Mouse (Mus musculus) embryonic stem cell, embryonic (primary cell): ENCODE data around the gene Depdc5.

Experiments used
- CTCF ChIA-PET, 4 experiments: fragments of 300-600 bp in 2 of 4; fragments of 350-600 bp in 2 of 4; sonication (Branson Sonifier 250); formaldehyde crosslinking; loops; one replicate each; lab custom pipeline; 2022; ENCODE audit warnings: inconsistent platforms in 2 of 4; lab: Charles Lee
- POLR2A ChIA-PET, 4 experiments: fragments of 300-600 bp in 2 of 4; fragments of 350-600 bp in 2 of 4; sonication (Branson Sonifier 250); formaldehyde crosslinking; loops; one replicate each; lab custom pipeline; 2022; ENCODE audit warnings: antibody characterized with exemption in 4 of 4, inconsistent platforms in 1 of 4; lab: Charles Lee

The Depdc5 gene

GRCm38 (mm10) chr5:32861082-32861481, 2.4 kb upstream of the Depdc5 start:
- POLR2A ChIA-PET = interaction anchor here in 2 of 4 experiments (0.6 to 1.0 kb wide), 3 partner anchors 11 to 1681 kb away, joined by 3 to 4 read pairs (median 3); partner anchors contain the start of gene Ywhah (in 1 of the 2)

GRCm38 (mm10) chr5:32862469-32863132, 900 bp upstream of the Depdc5 start:
- POLR2A ChIA-PET = interaction anchor here in 3 of 4 experiments (0.7 to 6.5 kb wide), 7 partner anchors 9 to 345 kb away, joined by 3 to 56 read pairs (median 4); partner anchors contain the start of gene Prr14l (in 2 of the 3)
- CTCF ChIA-PET = no interaction called here

More at GRCm38 (mm10) chr5:32861082-32861481, 2.4 kb upstream of the Depdc5 start:
- CTCF ChIA-PET = no interaction called here

- POLR2A ChIA-PET = interaction anchor here (0.7 to 1.0 kb wide), 4 partner anchors 11 to 221 kb away, joined by 3 to 6 read pairs (median 4); no protein-coding TSS in a partner anchor
Measured at GRCm38 (mm10) chr5:32869389-32870024, 6.0 kb downstream of the Depdc5 start.

GRCm38 (mm10) chr5:32872346-32872745, 8.8 kb downstream of the Depdc5 start:
- POLR2A ChIA-PET = interaction anchor here in 2 of 4 experiments (0.6 to 2.6 kb wide), 13 partner anchors 9 to 236 kb away, joined by 3 to 7 read pairs (median 3); partner anchors contain the start of genes Depdc5 (in 1 of the 2), Prr14l (in 1 of the 2) and Ywhah (in 1 of the 2)
- CTCF ChIA-PET = no interaction called here

More at GRCm38 (mm10) chr5:32869389-32870024, 6.0 kb downstream of the Depdc5 start:
- CTCF ChIA-PET = no interaction called here

- CTCF ChIA-PET = interaction anchor here in 1 of 4 experiments (0.7 kb wide), 1 partner anchor 146 kb away, joined by 3 read pairs; no protein-coding TSS in a partner anchor
- POLR2A ChIA-PET = interaction anchor here in 1 of 4 experiments (0.6 to 1.6 kb wide), 3 partner anchors 11 to 968 kb away, joined by 3 to 4 read pairs (median 3); no protein-coding TSS in a partner anchor
Measured at GRCm38 (mm10) chr5:32886739-32887138, 23.2 kb downstream of the Depdc5 start.

GRCm38 (mm10) chr5:32907496-32907895, 44.0 kb downstream of the Depdc5 start:
- POLR2A ChIA-PET = interaction anchor here in 1 of 4 experiments (1.0 kb wide), 1 partner anchor 14 kb away, joined by 4 read pairs; no protein-coding TSS in a partner anchor
- CTCF ChIA-PET = interaction anchor here in 1 of 4 experiments (1.2 kb wide), 1 partner anchor 126 kb away, joined by 3 read pairs; no protein-coding TSS in a partner anchor

GRCm38 (mm10) chr5:32914071-32914470, 50.6 kb downstream of the Depdc5 start:
- ChIA-PET POLR2A (interaction anchor here in 1 of 4 experiments (1.0 to 2.9 kb wide), 3 partner anchors 17 to 119 kb away, joined by 4 to 13 read pairs (median 6); no protein-coding TSS in a partner anchor), CTCF (interaction anchor here in 2 of 4 experiments (0.7 to 2.9 kb wide), 3 partner anchors 32 to 208 kb away, joined by 4 to 15 read pairs (median 5); no protein-coding TSS in a partner anchor)

GRCm38 (mm10) chr5:32919281-32919680, 55.8 kb downstream of the Depdc5 start:
- POLR2A ChIA-PET = interaction anchor here in 3 of 4 experiments (0.6 to 2.0 kb wide), 9 partner anchors 9 to 356 kb away, joined by 3 to 8 read pairs (median 4); no protein-coding TSS in a partner anchor
- CTCF ChIA-PET = interaction anchor here in 2 of 4 experiments (0.6 to 1.9 kb wide), 6 partner anchors 15 to 979 kb away, joined by 3 to 11 read pairs (median 4); no protein-coding TSS in a partner anchor

- CTCF ChIA-PET = interaction anchor here in 1 of 4 experiments (1.2 kb wide), 1 partner anchor 321 kb away, joined by 3 read pairs; no protein-coding TSS in a partner anchor
- POLR2A ChIA-PET = interaction anchor here in 2 of 4 experiments (0.6 to 5.1 kb wide), 5 partner anchors 8 to 473 kb away, joined by 4 to 66 read pairs (median 5); no protein-coding TSS in a partner anchor
Measured at GRCm38 (mm10) chr5:32922906-32923305, 59.4 kb downstream of the Depdc5 start.

GRCm38 (mm10) chr5:32930761-32931160, 67.3 kb downstream of the Depdc5 start:
- CTCF ChIA-PET = interaction anchor here in 1 of 4 experiments (1.3 to 1.8 kb wide), 2 partner anchors 91 to 103 kb away, joined by 3 to 4 read pairs; no protein-coding TSS in a partner anchor
- POLR2A ChIA-PET = interaction anchor here in 2 of 4 experiments (0.7 to 7.6 kb wide), 36 partner anchors 8 to 320 kb away, joined by 3 to 66 read pairs (median 4); partner anchors contain the start of genes Ywhah (in 2 of the 2), Prr14l (in 1 of the 2) and Yes1 (in 1 of the 2)

GRCm38 (mm10) chr5:32934654-32935053, 71.2 kb downstream of the Depdc5 start:
- POLR2A ChIA-PET = interaction anchor here in 2 of 4 experiments (0.6 to 7.6 kb wide), 14 partner anchors 9 to 174 kb away, joined by 3 to 66 read pairs (median 5); partner anchors contain the start of gene Ywhah (in 2 of the 2)

GRCm38 (mm10) chr5:32940586-32940985, 77.1 kb downstream of the Depdc5 start:
- ChIA-PET POLR2A (interaction anchor here in 1 of 4 experiments (1.3 kb wide), 1 partner anchor 9 kb away, joined by 4 read pairs; no protein-coding TSS in a partner anchor), CTCF (no interaction called here)

More at GRCm38 (mm10) chr5:32934654-32935053, 71.2 kb downstream of the Depdc5 start:
- CTCF ChIA-PET = interaction anchor here (0.6 to 4.3 kb wide), 15 partner anchors 10 to 357 kb away, joined by 3 to 43 read pairs (median 3); no protein-coding TSS in a partner anchor

GRCm38 (mm10) chr5:32941209-32941924, 77.9 kb downstream of the Depdc5 start:
- CTCF ChIA-PET = no interaction called here
- POLR2A ChIA-PET = interaction anchor here in 2 of 4 experiments (0.9 to 1.6 kb wide), 5 partner anchors 9 to 83 kb away, joined by 3 to 4 read pairs (median 3); partner anchors contain the start of gene Ywhah (in 1 of the 2)

- ChIA-PET CTCF (no interaction called here), POLR2A (interaction anchor here in 2 of 4 experiments (0.9 to 1.7 kb wide), 5 partner anchors 10 to 71 kb away, joined by 3 to 5 read pairs (median 3); partner anchors contain the start of gene Ywhah (in 1 of the 2))
Measured at GRCm38 (mm10) chr5:32950077-32950476, 86.6 kb downstream of the Depdc5 start.

GRCm38 (mm10) chr5:32950702-32951274, 87.3 kb downstream of the Depdc5 start:
- ChIA-PET POLR2A (interaction anchor here in 2 of 4 experiments (0.9 to 1.7 kb wide), 6 partner anchors 9 to 70 kb away, joined by 3 to 5 read pairs (median 4); partner anchors contain the start of gene Ywhah (in 1 of the 2)), CTCF (no interaction called here)

- ChIA-PET POLR2A (interaction anchor here in 3 of 4 experiments (0.6 to 1.7 kb wide), 7 partner anchors 13 to 390 kb away, joined by 3 to 5 read pairs (median 4); no protein-coding TSS in a partner anchor), CTCF (interaction anchor here in 2 of 4 experiments (0.6 to 0.8 kb wide), 3 partner anchors 78 to 1029 kb away, joined by 3 to 4 read pairs (median 3); no protein-coding TSS in a partner anchor)
Measured at GRCm38 (mm10) chr5:32955716-32956115, 92.2 kb downstream of the Depdc5 start.
